Mouse (Mus musculus) bone marrow, adult 2 months (tissue): ENCODE data around the gene AC124502.3.

Source experiments
- CTCF ChIP-seq: fragments of 200-500 bp; IDR thresholded peaks from 2 replicates; pipeline ENCODE4 v1.5.1; 2011; ENCODE audit warnings: low read length, control low read depth; ENCODE audit not compliant: control insufficient read depth, insufficient read depth
- POLR2A ChIP-seq: fragments of 200-500 bp; IDR thresholded peaks from 2 replicates; pipeline ENCODE4 v1.6.1; 2011; ENCODE audit warnings: low read depth, mild to moderate bottlenecking, control low read depth, low read length, borderline replicate concordance; ENCODE audit not compliant: control insufficient read depth

DNA sequence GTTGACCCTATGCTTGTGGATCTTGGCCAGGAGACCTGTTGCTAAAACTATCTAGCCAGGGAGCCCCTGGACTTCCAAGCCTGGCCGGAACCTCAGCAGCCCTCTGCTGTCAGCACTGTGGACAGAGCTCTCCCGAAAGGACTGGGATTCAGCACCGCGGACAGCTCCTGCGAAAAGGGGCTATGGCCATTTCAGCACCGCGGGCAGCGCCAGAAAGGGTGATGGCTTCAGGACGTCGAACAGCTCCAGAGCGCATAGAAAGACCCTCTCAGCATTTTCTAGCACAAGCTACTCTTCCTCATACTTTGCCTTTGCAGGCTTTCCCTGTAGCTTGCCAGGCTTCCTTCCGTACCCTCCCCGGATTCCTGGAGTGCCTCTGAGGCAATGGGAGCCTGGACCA is 49.7 kb upstream of the AC124502.3 start:
- TF ChIP-seq POLR2A (peak; percentile 34; the same call in 1 of the 2 replicates), CTCF (peak; percentile 32; the same call in 1 of the 2 replicates)
